Mouse (Mus musculus) heart, embryonic 16.5 days (tissue): ENCODE data around the gene Epas1. TPM values are rescaled to one million over a fixed set of nuclear protein-coding genes. Genes with fewer than 3 reads are reported as not detected.
A peak's percentile ranks its signal among the peaks of the same experiment; 100 is the strongest.

Experiments
- ATAC-seq: fragments of 200-750 bp; cut with Nextera tagmentation; replicated peaks from 2 replicates; pipeline ENCODE4 v1.8.0; 2017; ENCODE audit warnings: moderate number of reproducible peaks; ENCODE audit not compliant: insufficient read depth, low FRiP score; ENCODE audit errors: extremely low read depth
- H3K27ac ChIP-seq: fragments of 300-500 bp; sonication (generic); 2 replicates; pipeline ENCODE4 v1.5.1; 2014; ENCODE audit warnings: mild to moderate bottlenecking, low read length, control low read depth, moderate library complexity
- H3K27me3 ChIP-seq: fragments of 300-500 bp; sonication (generic); 2 replicates; pipeline ENCODE4 v1.6.1; 2014; ENCODE audit warnings: low read length, mixed read lengths; ENCODE audit not compliant: control insufficient read depth, insufficient read depth
- H3K36me3 ChIP-seq: fragments of 300-500 bp; sonication (generic); 2 replicates; pipeline ENCODE4 v1.6.1; 2014; ENCODE audit not compliant: control insufficient read depth, insufficient read depth
- H3K4me1 ChIP-seq: fragments of 300-500 bp; sonication (generic); 2 replicates; pipeline ENCODE4 v1.6.1; 2014; ENCODE audit warnings: low read length, mixed read lengths; ENCODE audit not compliant: control insufficient read depth, insufficient read depth
- H3K4me2 ChIP-seq: fragments of 300-500 bp; sonication (generic); 2 replicates; pipeline ENCODE4 v1.6.1; 2014; ENCODE audit warnings: low read depth, mild to moderate bottlenecking, control low read depth, low read length
- H3K4me3 ChIP-seq: fragments of 300-500 bp; sonication (generic); 2 replicates; pipeline ENCODE4 v1.5.1; 2014; ENCODE audit warnings: mild to moderate bottlenecking, control low read depth, low read length
- H3K9ac ChIP-seq: fragments of 300-500 bp; sonication (generic); 2 replicates; pipeline ENCODE4 v1.6.1; 2014; ENCODE audit warnings: low read length, control low read depth
- H3K9me3 ChIP-seq: fragments of 300-500 bp; sonication (generic); replicated peaks from 2 replicates; pipeline ENCODE4 v1.6.1; 2016; ENCODE audit warnings: low read length; ENCODE audit not compliant: control insufficient read depth
- WGBS: fragments of 180-500 bp; shearing (Covaris S2); extraction: QIAGEN DNeasy Blood & Tissue Kit; methylation state at CpG from one replicate; pipeline ENCODE4 v1.1.7; 2014; 5-methylcytosine and 5-hydroxymethylcytosine counted together
- polyA plus RNA-seq: library from polyadenylated mRNA; unstranded; fragments of >200 nt; fragmentation: Nextera tagmentation; extraction: Ambion mirVana; gene quantifications from 2 replicates; pipeline ENCODE4 v1.2.1, GENCODE M21; 2015

The Epas1 gene
- polyA plus RNA-seq, 1 experiment from 2014 or later, result 8.2 TPM

GRCm38 (mm10) chr17:86766412-86766811, 12.9 kb downstream of the Epas1 start:
- Histone ChIP-seq H3K4me3 (no peak overlapping the region), H3K27ac (no peak overlapping the region), H3K9me3 (no peaks in the 10 kb centered on the region), H3K4me2 (no peak overlapping the region), H3K9ac (no peak overlapping the region), H3K36me3 (no peaks in the 10 kb centered on the region), H3K4me1 (peaks cover 30% of the 10 kb centered on the region), H3K27me3 (no peaks in the 10 kb centered on the region)
- ATAC-seq, result no peak
- WGBS, result 91% methylated on average over 4 of the region's 4 CpGs

DNA sequence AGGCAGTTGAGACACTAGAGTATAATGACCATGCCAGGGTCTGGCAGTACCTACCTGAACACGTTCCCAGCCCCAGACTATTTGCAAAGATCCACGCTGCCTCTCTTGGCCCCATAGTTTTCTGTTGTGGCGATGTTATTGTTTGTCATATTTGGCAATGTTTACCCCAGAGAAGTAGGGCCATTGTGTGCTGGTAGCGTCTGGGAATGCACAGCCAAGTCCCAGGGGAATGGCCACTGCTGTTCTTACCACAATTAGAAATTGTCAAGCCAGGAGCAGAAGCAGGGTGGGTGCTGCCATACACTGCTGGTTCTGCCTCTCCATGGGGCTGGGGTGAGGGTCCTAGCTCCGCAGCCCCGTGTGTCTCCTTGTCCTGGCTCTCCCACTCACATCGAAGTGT, 15.1 kb downstream of the Epas1 start:
- WGBS, result 78% methylated on average over 7 of the region's 7 CpGs
- no peaks in the 10 kb centered on the region for H3K9me3 ChIP-seq
- no peaks in the 10 kb centered on the region for H3K27me3 ChIP-seq
- peaks cover 26% of the 10 kb centered on the region for H3K4me1 ChIP-seq
- ATAC-seq, result no peak
- no peak overlapping the region for H3K4me3 ChIP-seq
- H3K9ac ChIP-seq, result no peak overlapping the region
- H3K4me2 ChIP-seq, result no peak overlapping the region
- H3K36me3 ChIP-seq, result no peaks in the 10 kb centered on the region
- H3K27ac ChIP-seq, result peak overlapping the region; percentile 79

DNA sequence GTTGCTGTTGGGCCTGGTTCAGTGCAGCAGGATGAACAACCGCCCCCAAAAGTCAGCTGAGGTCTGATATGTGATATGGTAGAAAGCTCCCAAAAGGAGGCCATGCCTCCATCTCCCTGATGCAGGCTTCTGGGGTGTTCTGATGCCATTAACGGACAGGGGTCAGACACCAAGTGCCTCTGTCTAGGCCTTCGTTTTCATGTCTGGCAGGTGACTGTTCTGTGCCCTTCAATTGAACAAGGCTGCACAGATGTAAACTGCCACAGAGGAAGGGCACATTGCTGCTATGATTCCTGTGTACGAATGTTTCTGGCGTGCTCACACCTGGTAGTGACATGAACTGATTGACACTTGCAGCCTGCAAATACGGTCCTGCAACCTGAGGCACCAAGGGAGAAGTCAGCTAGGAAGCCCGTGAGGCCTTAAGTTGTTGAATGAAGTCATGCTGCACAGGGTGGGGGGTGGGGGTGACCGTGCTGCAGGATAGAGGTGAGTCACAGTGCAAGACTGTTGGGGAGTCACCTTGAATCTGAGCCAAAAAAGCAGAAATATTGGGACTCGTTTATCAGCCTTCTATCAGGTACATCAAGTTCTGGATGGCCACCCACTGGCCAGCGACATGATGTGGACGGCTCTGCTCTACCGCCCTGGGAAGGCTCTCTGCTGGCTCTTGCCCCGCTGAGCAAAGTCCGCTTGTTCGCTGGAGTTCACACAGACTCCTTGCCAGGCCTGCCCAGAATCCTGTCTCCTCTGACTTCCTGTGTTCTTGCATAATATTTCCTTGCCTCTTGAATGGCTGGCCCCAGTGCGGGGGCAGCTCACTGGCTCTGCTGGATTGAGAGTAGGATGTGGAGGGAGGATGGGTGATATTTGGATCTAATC, 16.1 kb downstream of the Epas1 start:
- peak overlapping the region; percentile 20; the same call in 1 of the 2 replicates for H3K9ac ChIP-seq
- ATAC-seq, result peak; percentile 79
- H3K4me1 ChIP-seq, result peaks cover 26% of the 10 kb centered on the region
- WGBS, result 44% methylated on average over 16 of the region's 16 CpGs
- peak overlapping the region; percentile 79 for H3K27ac ChIP-seq
- no peaks in the 10 kb centered on the region for H3K27me3 ChIP-seq
- no peak overlapping the region for H3K4me3 ChIP-seq
- no peaks in the 10 kb centered on the region for H3K36me3 ChIP-seq
- H3K9me3 ChIP-seq, result no peaks in the 10 kb centered on the region
- no peak overlapping the region; the same call in 1 of the 2 replicates for H3K4me2 ChIP-seq

DNA sequence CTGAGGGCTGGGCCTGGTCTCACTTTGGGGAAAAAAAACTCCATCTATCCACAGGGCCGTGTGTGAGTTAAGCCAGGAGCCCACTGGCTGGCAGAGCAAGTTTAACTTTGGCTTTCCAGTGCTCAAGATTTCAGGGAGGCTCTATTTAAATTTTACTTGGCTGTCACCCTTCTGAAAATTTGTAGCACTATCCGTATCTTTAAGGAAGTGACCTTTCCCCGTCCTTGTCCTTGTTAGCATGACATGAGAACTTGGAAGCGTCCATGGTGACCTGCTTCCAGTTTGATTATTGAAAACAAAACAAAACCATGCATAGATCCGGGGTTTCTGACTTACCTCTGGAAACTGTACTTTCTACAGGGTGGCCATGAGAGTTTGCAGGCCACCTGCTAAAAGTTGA, 17.3 kb downstream of the Epas1 start:
- Histone ChIP-seq H3K4me2 (no peak overlapping the region; the same call in 1 of the 2 replicates), H3K9me3 (no peaks in the 10 kb centered on the region), H3K4me3 (no peak overlapping the region), H3K36me3 (no peaks in the 10 kb centered on the region), H3K9ac (peak overlapping the region; percentile 26; the same call in 1 of the 2 replicates), H3K27ac (peak overlapping the region; percentile 77), H3K27me3 (no peaks in the 10 kb centered on the region), H3K4me1 (peaks cover 26% of the 10 kb centered on the region)
- 29% methylated on average over 5 of the region's 5 CpGs for WGBS
- no peak for ATAC-seq

GRCm38 (mm10) chr17:86772035-86772434, 18.5 kb downstream of the Epas1 start:
- H3K4me3 ChIP-seq, result no peak overlapping the region
- no peaks in the 10 kb centered on the region for H3K27me3 ChIP-seq
- H3K4me1 ChIP-seq, result peaks cover 26% of the 10 kb centered on the region
- H3K9ac ChIP-seq, result no peak overlapping the region
- no peaks in the 10 kb centered on the region for H3K9me3 ChIP-seq
- WGBS, result 73% methylated on average over 11 of the region's 11 CpGs
- no peak overlapping the region for H3K4me2 ChIP-seq
- ATAC-seq, result no peak
- no peaks in the 10 kb centered on the region for H3K36me3 ChIP-seq
- no peak overlapping the region for H3K27ac ChIP-seq

DNA sequence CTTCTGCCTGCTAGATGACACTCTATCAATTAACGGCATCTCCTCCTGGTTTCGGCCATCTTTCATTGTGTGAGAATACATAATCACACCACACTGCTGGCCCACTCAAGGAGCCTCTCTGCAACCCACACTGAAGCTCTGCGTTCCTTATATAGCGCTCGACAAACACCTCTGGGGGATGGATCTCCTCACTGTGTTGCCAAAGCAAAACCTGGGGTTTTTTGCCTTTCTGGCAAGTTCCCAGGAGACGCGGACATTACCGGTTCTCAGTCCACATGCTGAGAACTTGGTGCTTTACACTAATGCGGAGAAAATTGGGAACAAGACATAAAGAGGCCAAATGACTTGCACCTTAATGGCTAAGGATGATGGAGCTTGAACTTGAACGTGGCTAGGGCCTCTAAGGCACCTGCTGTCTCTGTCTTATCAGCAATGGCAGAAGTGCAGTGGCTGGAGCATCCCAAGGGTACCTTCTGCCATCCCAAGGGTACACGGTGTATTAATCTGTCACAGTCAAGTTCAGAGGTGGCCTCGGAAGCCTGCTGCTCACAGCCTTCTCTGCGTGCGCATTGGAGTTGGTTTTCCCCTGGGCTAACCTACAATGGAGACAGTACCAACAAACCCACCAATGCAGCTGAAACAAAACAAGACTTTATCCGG, 19.6 kb downstream of the Epas1 start:
- Histone ChIP-seq H3K4me3 (no peak overlapping the region), H3K9ac (no peak overlapping the region), H3K27ac (no peak overlapping the region), H3K36me3 (no peaks in the 10 kb centered on the region), H3K4me2 (no peak overlapping the region), H3K9me3 (no peaks in the 10 kb centered on the region), H3K27me3 (no peaks in the 10 kb centered on the region), H3K4me1 (peaks cover 26% of the 10 kb centered on the region)
- ATAC-seq, result no peak
- 90% methylated on average over 15 of the region's 15 CpGs for WGBS

- H3K4me1 ChIP-seq, result peaks cover 20% of the 10 kb centered on the region
- 72% methylated on average over 12 of the region's 12 CpGs for WGBS
- no peak for ATAC-seq
Measured at GRCm38 (mm10) chr17:86776538-86776937, 23.0 kb downstream of the Epas1 start.

GRCm38 (mm10) chr17:86778147-86778546, 24.6 kb downstream of the Epas1 start:
- Histone ChIP-seq H3K27me3 (no peaks in the 10 kb centered on the region), H3K27ac (no peak overlapping the region), H3K4me1 (peaks cover 30% of the 10 kb centered on the region), H3K9ac (no peak overlapping the region), H3K9me3 (no peaks in the 10 kb centered on the region), H3K4me2 (no peak overlapping the region), H3K36me3 (no peaks in the 10 kb centered on the region), H3K4me3 (no peak overlapping the region)
- WGBS, result 89% methylated on average over 6 of the region's 6 CpGs
- ATAC-seq, result no peak

More at GRCm38 (mm10) chr17:86776538-86776937, 23.0 kb downstream of the Epas1 start:
- Histone ChIP-seq H3K27ac (no peak overlapping the region), H3K4me2 (no peak overlapping the region), H3K4me3 (no peak overlapping the region), H3K27me3 (no peaks in the 10 kb centered on the region), H3K9ac (no peak overlapping the region), H3K36me3 (no peaks in the 10 kb centered on the region), H3K9me3 (no peaks in the 10 kb centered on the region)
